Mouse (Mus musculus) heart, embryonic 12.5 days (tissue): ENCODE data around the gene Ralgapa2. TPM values are rescaled to one million over a fixed set of nuclear protein-coding genes. Genes with fewer than 3 reads are reported as not detected.

ENCODE experiments used
- ATAC-seq: fragments of 200-750 bp; cut with Nextera tagmentation; 2 replicates; pipeline ENCODE4 v1.8.0; 2017; ENCODE audit warnings: moderate TSS enrichment, moderate library complexity; ENCODE audit not compliant: insufficient number of reproducible peaks, low FRiP score
- H3K27ac ChIP-seq: fragments of 300-500 bp; sonication (generic); 2 replicates; pipeline ENCODE4 v1.5.1; 2016; ENCODE audit warnings: mild to moderate bottlenecking, moderate library complexity; ENCODE audit not compliant: poor library complexity, severe bottlenecking
- H3K27me3 ChIP-seq: fragments of 300-500 bp; sonication (generic); replicated peaks from 2 replicates; pipeline ENCODE4 v1.6.1; 2016; ENCODE audit warnings: mild to moderate bottlenecking, moderate library complexity
- H3K36me3 ChIP-seq: fragments of 300-500 bp; sonication (generic); 2 replicates; pipeline ENCODE4 v1.6.1; 2016; ENCODE audit warnings: mild to moderate bottlenecking, moderate library complexity
- H3K4me1 ChIP-seq: fragments of 300-500 bp; sonication (generic); replicated peaks from 2 replicates; pipeline ENCODE4 v1.6.1; 2016; ENCODE audit warnings: mild to moderate bottlenecking
- H3K4me2 ChIP-seq: fragments of 300-500 bp; sonication (generic); 2 replicates; pipeline ENCODE4 v1.6.1; 2016; ENCODE audit warnings: mild to moderate bottlenecking, moderate library complexity
- H3K4me3 ChIP-seq: fragments of 300-500 bp; sonication (generic); 2 replicates; pipeline ENCODE4 v1.5.1; 2016; ENCODE audit warnings: mild to moderate bottlenecking
- H3K9ac ChIP-seq: fragments of 300-500 bp; sonication (generic); 2 replicates; pipeline ENCODE4 v1.6.1; 2016; ENCODE audit warnings: mild to moderate bottlenecking, moderate library complexity
- H3K9me3 ChIP-seq: fragments of 300-500 bp; sonication (generic); replicated peaks from 2 replicates; pipeline ENCODE4 v1.6.1; 2016; ENCODE audit warnings: mild to moderate bottlenecking, moderate library complexity
- WGBS: fragments of 180-500 bp; shearing (Covaris S2); methylation state at CpG from one replicate; pipeline ENCODE4 v1.1.7; 2016; 5-methylcytosine and 5-hydroxymethylcytosine counted together
- polyA plus RNA-seq: library from polyadenylated mRNA; unstranded; fragments of >200 nt; fragmentation: Nextera tagmentation; extraction: Ambion mirVana; gene quantifications from 2 replicates; pipeline ENCODE4 v1.2.1, GENCODE M21; 2016

The Ralgapa2 gene
- polyA plus RNA-seq, 1 experiment from 2014 or later, result 11.3 TPM

DNA sequence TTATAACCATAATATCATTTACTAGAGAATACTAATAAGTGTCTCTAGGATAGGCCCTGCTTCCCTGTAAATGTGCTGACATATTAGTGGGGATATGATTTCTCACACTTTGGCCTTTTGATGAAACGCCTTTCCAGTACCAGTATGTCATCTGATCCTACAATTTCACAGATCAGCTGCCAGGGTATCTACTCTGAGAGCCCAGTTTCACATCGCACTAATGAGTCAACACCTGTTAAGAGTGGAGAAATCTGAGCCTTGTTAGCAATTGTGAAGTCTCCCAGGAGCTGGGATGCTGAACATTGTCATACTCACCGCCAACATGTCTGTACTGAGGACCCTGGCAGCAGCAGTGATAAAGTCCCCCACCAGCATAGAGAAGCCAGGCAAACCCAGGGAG lies 151.1 kb downstream of the Ralgapa2 start:
- Histone ChIP-seq H3K9ac (no peak overlapping the region), H3K4me2 (no peak overlapping the region), H3K9me3 (no peaks in the 10 kb centered on the region), H3K4me3 (no peak overlapping the region), H3K27me3 (no peaks in the 10 kb centered on the region), H3K4me1 (peaks cover 13% of the 10 kb centered on the region), H3K27ac (no peak overlapping the region), H3K36me3 (peaks cover 9% of the 10 kb centered on the region; the same call in 1 of the 2 replicates)
- WGBS, result 50% methylated on average over 3 of the region's 3 CpGs
- no peak for ATAC-seq

DNA sequence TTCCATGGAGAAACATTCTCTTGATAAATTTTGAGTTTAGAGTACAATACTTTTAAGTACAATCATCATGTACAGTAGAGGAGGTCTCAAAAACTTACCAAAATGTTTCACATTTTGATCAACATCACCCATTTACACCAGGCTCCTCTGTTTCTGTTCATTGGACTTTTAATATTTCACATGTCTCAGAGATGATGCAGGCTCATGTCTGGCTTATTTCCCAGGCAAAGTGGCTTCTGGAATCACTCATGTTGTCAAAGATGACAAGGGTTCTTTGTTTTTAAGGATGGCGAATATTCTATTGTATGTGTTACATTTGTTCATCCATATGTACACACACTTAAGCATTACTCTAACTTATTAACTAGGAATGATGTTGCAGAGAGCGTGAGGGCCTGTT lies 152.5 kb downstream of the Ralgapa2 start:
- no peaks in the 10 kb centered on the region for H3K9me3 ChIP-seq
- no peak overlapping the region for H3K9ac ChIP-seq
- peaks cover 9% of the 10 kb centered on the region; the same call in 1 of the 2 replicates for H3K36me3 ChIP-seq
- H3K4me2 ChIP-seq, result no peak overlapping the region
- 75% methylated on average over 2 of the region's 2 CpGs for WGBS
- no peak overlapping the region for H3K27ac ChIP-seq
- no peak overlapping the region for H3K4me3 ChIP-seq
- H3K4me1 ChIP-seq, result peaks cover 10% of the 10 kb centered on the region
- no peak for ATAC-seq
- H3K27me3 ChIP-seq, result no peaks in the 10 kb centered on the region

DNA sequence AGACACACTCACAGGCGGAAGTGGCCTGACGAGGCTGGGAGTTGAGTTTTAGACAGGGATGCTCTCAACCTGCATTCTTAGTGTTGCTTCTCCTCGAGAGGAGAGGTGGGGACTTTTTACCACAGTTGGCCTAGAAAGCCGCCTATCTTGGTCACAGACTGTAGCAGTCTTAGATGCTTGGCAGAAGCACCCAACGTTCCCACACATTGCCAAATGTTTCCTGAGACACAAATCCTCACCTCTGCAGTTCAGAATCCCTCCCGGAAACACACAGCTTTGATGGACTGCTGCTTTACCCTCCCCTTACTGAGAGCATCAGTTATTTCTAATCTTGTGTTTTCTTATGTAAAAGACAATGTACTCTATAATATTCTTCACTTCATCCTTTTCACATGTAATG lies 155.6 kb downstream of the Ralgapa2 start:
- no peak overlapping the region for H3K9ac ChIP-seq
- 0 out of 2 replicates have a peak, but pooled peaks cover 3% of the 10 kb centered on the region for H3K4me1 ChIP-seq
- H3K27ac ChIP-seq, result no peak overlapping the region
- H3K4me3 ChIP-seq, result no peak overlapping the region
- no peaks in the 10 kb centered on the region for H3K27me3 ChIP-seq
- WGBS, result 76% methylated on average over 6 of the region's 6 CpGs
- no peak for ATAC-seq
- H3K9me3 ChIP-seq, result no peaks in the 10 kb centered on the region
- peaks cover 20% of the 10 kb centered on the region for H3K36me3 ChIP-seq
- no peak overlapping the region for H3K4me2 ChIP-seq

DNA sequence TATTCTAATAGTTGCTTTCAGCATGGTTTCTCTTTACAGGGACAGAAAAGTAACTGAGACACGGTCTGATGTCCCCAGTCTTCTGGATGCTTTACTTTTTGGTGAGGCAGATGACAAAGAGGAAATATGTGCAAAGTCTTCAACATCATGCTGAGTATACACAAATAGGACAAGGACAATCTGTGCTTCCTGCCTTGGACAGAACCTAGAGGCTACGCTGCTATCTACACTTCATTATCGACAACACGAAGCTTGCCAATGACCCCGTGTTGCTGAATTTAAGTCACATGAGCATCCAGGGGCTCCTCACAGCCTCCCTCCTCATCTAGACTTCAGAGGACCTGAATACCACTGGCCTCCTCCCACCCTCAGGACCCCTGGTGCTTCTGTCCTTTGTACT lies 161.9 kb downstream of the Ralgapa2 start:
- no peaks in the 10 kb centered on the region for H3K4me1 ChIP-seq
- H3K27ac ChIP-seq, result no peak overlapping the region
- no peak for ATAC-seq
- H3K9me3 ChIP-seq, result no peaks in the 10 kb centered on the region
- H3K4me3 ChIP-seq, result no peak overlapping the region
- H3K4me2 ChIP-seq, result no peak overlapping the region
- peaks cover 48% of the 10 kb centered on the region for H3K36me3 ChIP-seq
- H3K9ac ChIP-seq, result no peak overlapping the region
- no peaks in the 10 kb centered on the region for H3K27me3 ChIP-seq
- 81% methylated on average over 5 of the region's 5 CpGs for WGBS

GRCm38 (mm10) chr2:146347942-146348341 lies 164.2 kb downstream of the Ralgapa2 start:
- peaks cover 57% of the 10 kb centered on the region for H3K36me3 ChIP-seq
- no peak overlapping the region for H3K4me2 ChIP-seq
- no peak for ATAC-seq
- no peaks in the 10 kb centered on the region for H3K9me3 ChIP-seq
- no peak overlapping the region for H3K4me3 ChIP-seq
- H3K4me1 ChIP-seq, result no peaks in the 10 kb centered on the region
- no peak overlapping the region for H3K9ac ChIP-seq
- H3K27me3 ChIP-seq, result no peaks in the 10 kb centered on the region
- 86% methylated on average over 2 of the region's 2 CpGs for WGBS
- H3K27ac ChIP-seq, result no peak overlapping the region

- H3K4me3 ChIP-seq, result no peak overlapping the region
- H3K4me1 ChIP-seq, result no peaks in the 10 kb centered on the region
- ATAC-seq, result no peak
- no peaks in the 10 kb centered on the region for H3K27me3 ChIP-seq
- H3K4me2 ChIP-seq, result no peak overlapping the region
- no peaks in the 10 kb centered on the region for H3K9me3 ChIP-seq
- WGBS, result 91% methylated on average over 4 of the region's 4 CpGs
- H3K27ac ChIP-seq, result no peak overlapping the region
- H3K9ac ChIP-seq, result no peak overlapping the region
- H3K36me3 ChIP-seq, result peaks cover 28% of the 10 kb centered on the region
Measured at GRCm38 (mm10) chr2:146340090-146340489, 172.1 kb downstream of the Ralgapa2 start.

DNA sequence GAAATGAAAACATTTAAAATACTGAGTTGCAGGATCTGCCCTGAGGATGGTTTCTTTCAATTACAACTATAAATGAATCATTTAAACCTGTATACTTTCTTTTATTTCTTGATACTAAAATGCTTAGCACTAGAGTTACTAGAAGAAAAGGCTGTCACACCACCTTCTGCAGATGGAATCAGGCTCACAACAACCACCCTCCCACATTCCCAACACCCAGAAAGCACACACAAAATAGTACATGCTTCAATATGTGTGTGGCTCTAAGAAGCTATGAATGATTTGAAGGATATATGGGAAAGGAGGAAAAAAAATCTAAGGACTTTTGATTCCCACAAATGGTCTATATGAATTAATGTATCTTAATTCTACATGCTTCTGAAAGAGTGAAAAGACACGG lies 174.6 kb downstream of the Ralgapa2 start:
- H3K27ac ChIP-seq, result no peak overlapping the region
- no peak overlapping the region for H3K4me3 ChIP-seq
- 66% methylated on average over 1 of the region's 1 CpGs for WGBS
- no peaks in the 10 kb centered on the region for H3K4me1 ChIP-seq
- H3K9ac ChIP-seq, result no peak overlapping the region
- peaks cover 22% of the 10 kb centered on the region for H3K36me3 ChIP-seq
- H3K27me3 ChIP-seq, result no peaks in the 10 kb centered on the region
- H3K4me2 ChIP-seq, result no peak overlapping the region
- no peaks in the 10 kb centered on the region for H3K9me3 ChIP-seq
- no peak for ATAC-seq

DNA sequence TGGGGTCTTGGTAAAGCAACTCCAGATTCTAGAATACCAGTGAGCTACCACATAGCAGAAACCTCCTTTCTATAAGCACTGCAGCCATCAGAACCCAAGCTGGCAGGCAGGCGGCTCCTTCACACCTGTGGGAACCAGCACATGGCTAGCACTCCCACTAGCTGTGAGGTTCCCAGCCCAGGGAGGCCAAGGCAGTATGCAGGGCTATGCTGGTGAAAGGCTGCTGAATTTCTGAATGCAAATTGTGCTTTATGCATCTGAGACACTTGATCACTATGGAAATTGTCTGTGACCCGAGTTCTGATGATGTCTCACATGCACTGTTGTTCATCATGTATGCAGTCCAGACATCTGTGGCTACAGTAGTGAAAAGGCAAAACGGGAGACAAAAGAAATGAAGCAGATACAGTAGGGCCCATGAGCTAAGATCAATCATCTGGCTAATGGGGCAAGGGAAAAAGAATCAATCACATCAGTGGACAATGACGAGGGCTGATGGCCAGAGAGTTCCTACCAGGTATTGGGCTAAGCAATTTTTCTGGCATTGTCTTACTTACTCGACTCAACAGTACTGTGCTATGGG lies 180.2 kb downstream of the Ralgapa2 start:
- Histone ChIP-seq H3K4me2 (no peak overlapping the region), H3K4me3 (no peak overlapping the region), H3K9ac (no peak overlapping the region), H3K4me1 (no peaks in the 10 kb centered on the region), H3K27ac (no peak overlapping the region), H3K27me3 (no peaks in the 10 kb centered on the region), H3K9me3 (no peaks in the 10 kb centered on the region), H3K36me3 (peaks cover 16% of the 10 kb centered on the region)
- no peak for ATAC-seq
- 71% methylated on average over 5 of the region's 5 CpGs for WGBS

GRCm38 (mm10) chr2:146330772-146331281 lies 181.3 kb downstream of the Ralgapa2 start:
- Histone ChIP-seq H3K4me2 (no peak overlapping the region), H3K27me3 (no peaks in the 10 kb centered on the region), H3K27ac (no peak overlapping the region)

DNA sequence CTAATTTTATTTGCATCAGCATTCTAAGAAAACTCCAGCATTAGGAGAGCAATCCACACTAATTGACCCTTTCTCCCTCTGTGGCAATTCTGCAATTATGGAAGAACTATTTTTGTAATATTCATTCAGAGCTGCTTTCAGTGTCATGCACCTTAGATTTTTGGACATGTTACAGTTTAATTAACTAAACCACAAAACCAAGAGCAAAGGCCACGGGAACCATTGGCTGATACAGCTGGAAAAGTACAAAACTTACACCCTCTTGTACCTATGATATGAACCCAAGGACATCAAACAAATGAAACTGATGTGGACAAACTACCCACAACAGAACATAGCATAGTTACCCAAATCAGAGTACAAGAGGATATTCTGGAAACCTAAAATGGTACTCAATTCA lies 182.0 kb downstream of the Ralgapa2 start:
- H3K9me3 ChIP-seq, result no peaks in the 10 kb centered on the region
- peaks cover 16% of the 10 kb centered on the region for H3K36me3 ChIP-seq
- ATAC-seq, result no peak
- 94% methylated on average over 1 of the region's 1 CpGs for WGBS
- no peak overlapping the region for H3K4me3 ChIP-seq
- no peak overlapping the region for H3K27ac ChIP-seq
- H3K27me3 ChIP-seq, result no peaks in the 10 kb centered on the region
- H3K9ac ChIP-seq, result no peak overlapping the region
- no peak overlapping the region for H3K4me2 ChIP-seq
- no peaks in the 10 kb centered on the region for H3K4me1 ChIP-seq

More at GRCm38 (mm10) chr2:146330772-146331281, 181.3 kb downstream of the Ralgapa2 start:
- Histone ChIP-seq H3K36me3 (peaks cover 16% of the 10 kb centered on the region), H3K4me1 (no peaks in the 10 kb centered on the region), H3K4me3 (no peak overlapping the region), H3K9ac (no peak overlapping the region), H3K9me3 (no peaks in the 10 kb centered on the region)
- ATAC-seq, result no peak
- WGBS, result 53% methylated on average over 8 of the region's 8 CpGs

- no peak overlapping the region for H3K4me2 ChIP-seq
- no peaks in the 10 kb centered on the region for H3K9me3 ChIP-seq
- no peak for ATAC-seq
- no peaks in the 10 kb centered on the region for H3K4me1 ChIP-seq
- peaks cover 12% of the 10 kb centered on the region; the same call in 1 of the 2 replicates for H3K36me3 ChIP-seq
- H3K4me3 ChIP-seq, result no peak overlapping the region
- no peaks in the 10 kb centered on the region for H3K27me3 ChIP-seq
- 95% methylated on average over 1 of the region's 1 CpGs for WGBS
- H3K27ac ChIP-seq, result no peak overlapping the region
- no peak overlapping the region for H3K9ac ChIP-seq
Measured at GRCm38 (mm10) chr2:146326654-146327053, 185.5 kb downstream of the Ralgapa2 start.
